27 mouse cellular contexts compared by ENCODE assay signal in genomic region chr19:54010973-54011372, GRCm38 (mm10). TPM values are rescaled to one million over a fixed set of nuclear protein-coding genes. Genes with fewer than 3 reads are reported as not detected.
DNase-seq lines count a peak whose midpoint lies in the region; ATAC-seq and TF ChIP-seq lines count a peak whose summit lies in the region.
"Had no signal": no experiment of that assay in that cellular context is flagged by ENCODE, and none has a peak within 500 bp of the region (broad histone marks: within the 10 kb centered on the region; RNA-seq: fewer than 3 reads in every experiment).

No protein-coding gene starts in this region.

- ATAC-seq in hindbrain, embryonic 11.5 days (ENCODE audit: low FRiP score): no peak
- no peak for ATAC-seq in hindbrain, embryonic 12.5 days (ENCODE audit: low FRiP score)
- no peak for ATAC-seq in lung, postnatal 0 days
- ATAC-seq in monocyte, adult 5-6 weeks (replicated peaks; ENCODE audit: insufficient number of reproducible peaks, low FRiP score, low TSS enrichment, poor library complexity, severe bottlenecking): 0 out of 2 replicates have a peak, but pooled peaks have one; percentile 13
- ATAC-seq: activated CD4-positive, CD25-positive, alpha-beta regulatory T cell, adult 4 months; forebrain, embryonic 14.5 days; Patski had no signal

- no peak overlapping the region for H3K4me3 ChIP-seq in hindbrain, embryonic 11.5 days (ENCODE audit: low read depth, low read length)
- H3K4me3 ChIP-seq in hindbrain, embryonic 12.5 days: no peak overlapping the region
- H3K4me3 ChIP-seq in lung, postnatal 0 days (ENCODE audit: low read depth, low read length): no peak overlapping the region
- H3K4me3 ChIP-seq: embryonic facial prominence, embryonic 15.5 days; erythroblast, embryonic 14.5 days; forebrain, embryonic 10.5 days; gastrocnemius, adult 2 months; heart, embryonic 10.5 days had no signal

- H3K9ac ChIP-seq in hindbrain, embryonic 11.5 days (ENCODE audit: low read depth, low read length): no peak overlapping the region
- no peak overlapping the region for H3K9ac ChIP-seq in hindbrain, embryonic 12.5 days
- no peak overlapping the region for H3K9ac ChIP-seq in lung, postnatal 0 days (replicated peaks; ENCODE audit: low read depth)
- H3K9ac ChIP-seq: embryonic facial prominence, embryonic 15.5 days; hindbrain, embryonic 14.5 days had no signal

- H3K4me2 ChIP-seq in hindbrain, embryonic 11.5 days (replicated peaks; ENCODE audit: low read depth, low read length): no peak overlapping the region
- H3K4me2 ChIP-seq in hindbrain, embryonic 12.5 days (replicated peaks): no peak overlapping the region
- H3K4me2 ChIP-seq in lung, postnatal 0 days (replicated peaks; ENCODE audit: low read depth, low read length): no peak overlapping the region
- H3K4me2 ChIP-seq: embryonic facial prominence, embryonic 15.5 days; hindbrain, embryonic 14.5 days had no signal

- no peak for TF ChIP-seq CTCF in lung, postnatal 0 days (IDR thresholded peaks at IDR 0.05)

- H3K27ac ChIP-seq in hindbrain, embryonic 11.5 days (ENCODE audit: low read depth, low read length): 0 out of 2 replicates have a peak overlapping the region, but pooled peaks have one; percentile 36
- no peak overlapping the region for H3K27ac ChIP-seq in hindbrain, embryonic 12.5 days
- H3K27ac ChIP-seq in lung, postnatal 0 days (ENCODE audit: low read length): no peak overlapping the region
- H3K27ac ChIP-seq: embryonic facial prominence, embryonic 15.5 days; forebrain, embryonic 10.5 days; gastrocnemius, adult 2 months; heart, embryonic 10.5 days; hindbrain, embryonic 14.5 days had no signal

- no peak for TF ChIP-seq EP300 in lung, postnatal 0 days (IDR thresholded peaks at IDR 0.05)

- H3K9me3 ChIP-seq in hindbrain, embryonic 11.5 days (ENCODE audit: control insufficient read depth, low read length): no peaks in the 10 kb centered on the region
- no peaks in the 10 kb centered on the region for H3K9me3 ChIP-seq in hindbrain, embryonic 12.5 days (replicated peaks)
- no peaks in the 10 kb centered on the region for H3K9me3 ChIP-seq in lung, postnatal 0 days (ENCODE audit: low read length)
- H3K9me3 ChIP-seq: embryonic facial prominence, embryonic 15.5 days; heart, embryonic 10.5 days had no signal

- WGBS in hindbrain, embryonic 11.5 days: 57% methylated on average over 4 of the region's 4 CpGs
- 71% methylated on average over 4 of the region's 4 CpGs for WGBS in hindbrain, embryonic 12.5 days
- WGBS in lung, postnatal 0 days: 53% methylated on average over 4 of the region's 4 CpGs
- WGBS in large intestine, adult 2 months: 35% methylated on average over 4 of the region's 4 CpGs

- no peak for DNase-seq in hindbrain, embryonic 11.5 days (ENCODE audit: low spot score)
- peak; percentile 29 for DNase-seq in lung, postnatal 0 days (ENCODE audit: low spot score)
- DNase-seq in lung, postnatal 25 days (ENCODE audit: low spot score): no peak
- DNase-seq in large intestine, adult 2 months (ENCODE audit: low read depth, low spot score): peak; percentile 10
- DNase-seq in right cerebral cortex, postnatal 14 days: no peak
- DNase-seq in layer of hippocampus, adult 18-20 months (ENCODE audit: low spot score in 2 of 2): no peak
- DNase-seq: adrenal gland, postnatal 36 days; cerebellum, adult 2 months; cerebellum, postnatal 10 days; embryo, embryonic 11 days; gastrocnemius, adult 2 months; gastrocnemius, postnatal 25 days; heart, adult 18-20 months; heart, postnatal 10 days; heart, postnatal 4 days had no signal

- no peaks in the 10 kb centered on the region for H3K36me3 ChIP-seq in hindbrain, embryonic 11.5 days (ENCODE audit: control insufficient read depth, insufficient read depth, low read length)
- H3K36me3 ChIP-seq in hindbrain, embryonic 12.5 days: no peaks in the 10 kb centered on the region
- no peaks in the 10 kb centered on the region for H3K36me3 ChIP-seq in lung, postnatal 0 days (ENCODE audit: insufficient read depth, low read length)
- H3K36me3 ChIP-seq: embryonic facial prominence, embryonic 15.5 days had no signal

- H3K27me3 ChIP-seq in hindbrain, embryonic 11.5 days (ENCODE audit: control insufficient read depth, insufficient read depth, low read length): no peaks in the 10 kb centered on the region
- H3K27me3 ChIP-seq in hindbrain, embryonic 12.5 days: no peaks in the 10 kb centered on the region
- no peaks in the 10 kb centered on the region for H3K27me3 ChIP-seq in lung, postnatal 0 days (replicated peaks; ENCODE audit: insufficient read depth, low read length)
- H3K27me3 ChIP-seq: CH12.LX; embryonic facial prominence, embryonic 15.5 days; Patski had no signal

- no peaks in the 10 kb centered on the region for H3K4me1 ChIP-seq in hindbrain, embryonic 11.5 days (replicated peaks; ENCODE audit: control insufficient read depth, insufficient read depth, low read length)
- H3K4me1 ChIP-seq in hindbrain, embryonic 12.5 days: no peaks in the 10 kb centered on the region
- no peaks in the 10 kb centered on the region for H3K4me1 ChIP-seq in lung, postnatal 0 days (ENCODE audit: insufficient read depth, low read depth, low read length)
- H3K4me1 ChIP-seq: embryonic facial prominence, embryonic 15.5 days; forebrain, embryonic 10.5 days had no signal

RNA-seq across cellular contexts. Expression of gene Adra2a, which starts 33.0 kb away (rescaled TPM):
- 1.9 and 2.5 TPM in 2 replicates for polyA plus RNA-seq in hindbrain, embryonic 11.5 days (2014; fragmentation: Nextera tagmentation; extraction: Ambion mirVana)
- polyA plus RNA-seq in hindbrain, embryonic 12.5 days (2016; fragmentation: Nextera tagmentation; extraction: Ambion mirVana): 4.1 and 4.9 TPM in 2 replicates
- 0.08 and 0.14 TPM in 2 replicates for polyA plus RNA-seq in lung, postnatal 0 days (2015; fragmentation: Nextera tagmentation; extraction: Ambion mirVana)
- 6.2 and 7.7 TPM in 2 replicates for polyA plus RNA-seq in large intestine, adult 2 months (2012; rRNA removed)
- 0.19 TPM in 1 of 3 replicates, not detected in the others for total RNA-seq in monocyte, adult 5-6 weeks (2017)
- 10 to 100 TPM; 12.4 to 13.4 TPM for total RNA-seq in layer of hippocampus, adult 18-20 months (2021)
- polyA plus RNA-seq: activated CD4-positive, CD25-positive, alpha-beta regulatory T cell, adult 4 months; heart, embryonic 14.5 days had no signal

Comparison
In these comparisons a context has a peak if more than half of its experiments do, and no peak if none do; other contexts are left out.
1. DNase-seq: peak in lung, postnatal 0 days (single experiment) and large intestine, adult 2 months (single experiment); none in hindbrain, embryonic 11.5 days (single experiment), lung, postnatal 25 days (single experiment), right cerebral cortex, postnatal 14 days (single experiment) and layer of hippocampus, adult 18-20 months (0 of 2).